Mouse (Mus musculus) frontal cortex, adult (tissue): ENCODE data around the gene Gm3500.
"Not testable (repeated sequence)": the region's sequence is repeated elsewhere in the genome, so short reads cannot be mapped to it uniquely, and the experiment has no call there.

Experiments used
- ATAC-seq: cut with Nextera tagmentation; 2 replicates; pipeline ENCODE4 v1.9.2; 2017; ENCODE audit warnings: mild to moderate bottlenecking, moderate library complexity, mixed read lengths; ENCODE audit not compliant: low TSS enrichment

Gm3500 gene

DNA sequence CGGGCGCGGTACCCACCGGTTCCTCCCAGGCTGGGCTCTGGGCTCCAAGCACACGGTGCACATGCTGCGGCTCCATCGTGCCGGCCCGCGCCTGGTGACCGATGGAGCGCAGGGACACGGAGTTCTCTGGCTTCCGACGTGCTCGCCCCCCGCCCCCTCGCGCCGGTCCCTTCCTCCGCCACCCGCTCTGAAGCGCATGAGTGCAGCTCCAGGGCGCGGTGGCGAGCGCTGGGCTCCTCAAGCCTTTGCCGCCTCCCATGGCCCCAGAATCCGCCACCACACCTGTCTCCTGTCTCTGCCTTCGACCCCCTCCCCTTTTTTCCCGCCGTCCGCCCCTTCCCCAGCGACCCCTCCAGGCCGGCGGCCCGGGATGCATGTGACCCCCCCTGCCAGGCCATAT, at the start of gene Gm3500:
TSS of gene Gm3500 (minus strand) at position 101 of the 400 bp plus-strand sequence.
- not testable (repeated sequence) for ATAC-seq

DNA sequence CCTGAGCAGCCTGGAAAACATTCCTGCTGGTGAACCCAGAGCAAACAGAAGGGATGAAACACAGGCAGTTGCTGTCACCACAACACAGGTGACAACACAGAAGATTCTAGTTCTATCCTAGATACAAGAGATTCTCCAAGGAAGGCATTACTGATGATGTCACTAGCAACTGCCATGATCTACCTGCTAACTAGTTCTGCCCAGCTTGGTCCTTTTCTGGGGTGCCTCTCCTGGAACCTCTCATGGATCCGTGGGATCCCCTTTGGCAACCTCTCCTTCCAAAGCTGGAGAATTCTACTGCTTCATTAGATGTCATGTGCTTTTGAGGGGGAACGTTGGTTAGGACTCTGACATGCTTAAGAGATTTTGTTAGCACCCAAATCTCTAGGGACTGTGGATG, 54.0 kb downstream of the Gm3500 start, which contains the start of gene Gm3542:
TSS of gene Gm3542 (minus strand) at position 101 of the 400 bp plus-strand sequence.
- not testable (repeated sequence) for ATAC-seq
